Mouse (Mus musculus) CH12.LX (cell line): ENCODE data around the gene Gm1140. TPM values are rescaled to one million over a fixed set of nuclear protein-coding genes. Genes with fewer than 3 reads are reported as not detected.
"Not testable (repeated sequence)": the region's sequence is repeated elsewhere in the genome, so short reads cannot be mapped to it uniquely, and the experiment has no call there.

ENCODE experiments used
- DNase-seq: peaks from one replicate; pipeline ENCODE4 v3.0.0-alpha.2; 2013; ENCODE audit errors: extremely low read depth
- H3K27ac ChIP-seq: 2 replicates; pipeline ENCODE4 v1.5.1; 2012; ENCODE audit warnings: low read depth, mild to moderate bottlenecking, control low read depth, moderate library complexity; ENCODE audit not compliant: insufficient read depth
- H3K27me3 ChIP-seq: replicated peaks from 2 replicates; pipeline ENCODE3; 2012; ENCODE audit warnings: inconsistent platforms
- H3K36me3 ChIP-seq, 2 experiments: replicated peaks in 1 of 2; 2 replicates each; pipeline versions ENCODE3 to v1.6.1; 2012; ENCODE audit warnings: inconsistent platforms in 1 of 2, low read length in 1 of 2, mild to moderate bottlenecking in 1 of 2, mixed read lengths in 1 of 2, moderate library complexity in 1 of 2; ENCODE audit not compliant: control insufficient read depth in 1 of 2, insufficient read depth in 1 of 2
- H3K4me1 ChIP-seq, 2 experiments: 2 replicates each; pipeline ENCODE4 v1.6.1; 2012; ENCODE audit warnings: inconsistent platforms in 1 of 2, moderate library complexity in 1 of 2; ENCODE audit not compliant: insufficient read depth in 2 of 2, control insufficient read depth in 1 of 2
- H3K4me2 ChIP-seq: 2 replicates; pipeline ENCODE4 v1.6.1; 2012; ENCODE audit warnings: low read depth, mild to moderate bottlenecking, control low read depth; ENCODE audit not compliant: poor library complexity, insufficient read depth, severe bottlenecking
- H3K4me3 ChIP-seq, 3 experiments: fragments of 150-350 bp in 1 of 3; sonication (generic) in 1 of 3; replicated peaks in 1 of 3; 2 replicates each; pipeline versions ENCODE3 to v1.5.1; 2011 to 2012; ENCODE audit warnings: low read depth in 2 of 3, low read length in 2 of 3, mild to moderate bottlenecking in 2 of 3, moderate library complexity in 2 of 3, control low read depth in 1 of 3, improper control_type of control experiment in 1 of 3, inconsistent platforms in 1 of 3, mixed read lengths in 1 of 3; ENCODE audit not compliant: poor library complexity in 1 of 3
- H3K79me2 ChIP-seq: replicated peaks from 2 replicates; pipeline ENCODE4 v1.6.1; 2012; ENCODE audit warnings: mild to moderate bottlenecking, moderate library complexity; ENCODE audit not compliant: control insufficient read depth, poor library complexity, insufficient read depth, severe bottlenecking; ENCODE audit errors: extremely low read depth
- H3K9ac ChIP-seq: 2 replicates; pipeline ENCODE4 v1.6.1; 2012; ENCODE audit warnings: low read depth, mild to moderate bottlenecking, control low read depth, moderate library complexity; ENCODE audit not compliant: insufficient read depth
- H3K9me3 ChIP-seq: replicated peaks from 2 replicates; pipeline ENCODE3; 2012; ENCODE audit warnings: low read length, inconsistent platforms, mixed read lengths
- dilution Hi-C: fragments of 300-500 bp; cut with MboI; formaldehyde crosslinking; loops from 2 replicates; pipeline ENCODE4 v1.14.3; 2020; ENCODE audit warnings: low sequenced_read_pairs; ENCODE audit not compliant: extremely low pct_unique_long_range_greater_than_20kb, extremely low pct_ligation_motif_present
- in situ Hi-C: fragments of 300-500 bp; cut with MboI; formaldehyde crosslinking; loops from 3 replicates; pipeline ENCODE4 v1.14.3; 2019; ENCODE audit warnings: low sequenced_read_pairs, low pct_ligation_motif_present, low pct_unique_long_range_greater_than_20kb, mixed read lengths
- polyA plus RNA-seq: library from polyadenylated mRNA; unstranded; fragments of >175 nt; gene quantifications from 2 replicates; pipeline ENCODE4 v1.2.1, GENCODE M21; 2012; ENCODE audit warnings: low read depth; ENCODE audit not compliant: insufficient read length
- total RNA-seq, 2 experiments: library from RNA; depleted of rRNA; stranded (reverse); fragments of 300-350 nt in 1 of 2; fragments of >200 nt in 1 of 2; gene quantifications; 2 replicates each; pipeline ENCODE4 v1.2.3; 2012 to 2014

The Gm1140 gene
- total RNA-seq (2012; rRNA removed) (not detected in 2 replicates), total RNA-seq (2014; rRNA removed) (not detected in 2 replicates), polyA plus RNA-seq (not detected in 2 replicates)

- H3K9ac ChIP-seq, DNase-seq, H3K27me3 ChIP-seq, H3K9me3 ChIP-seq, H3K27ac ChIP-seq, H3K36me3 ChIP-seq, H3K4me2 ChIP-seq, H3K79me2 ChIP-seq, dilution Hi-C loops, H3K4me3 ChIP-seq, in situ Hi-C loops, H3K4me1 ChIP-seq: not testable (repeated sequence)
Observed at GRCm38 (mm10) chrX:67693462-67693861, at the start of gene Gm1140. Gene Gm1140, minus strand, starts transcription at chrX:67693562.

- H3K36me3 ChIP-seq, H3K4me3 ChIP-seq, H3K9ac ChIP-seq, DNase-seq, H3K4me1 ChIP-seq, in situ Hi-C loops, H3K4me2 ChIP-seq, H3K79me2 ChIP-seq, dilution Hi-C loops, H3K27me3 ChIP-seq, H3K9me3 ChIP-seq, H3K27ac ChIP-seq: not testable (repeated sequence)
Observed at GRCm38 (mm10) chrX:67695398-67695797, 2.0 kb upstream of the Gm1140 start, which contains the start of gene Gm14692. Gene Gm14692, plus strand, starts transcription at chrX:67695698.

Other genes starting within 250 kb of the Gm1140 start
- not detected in 2 replicates for gene Gm14692, start 2.1 kb upstream of the Gm1140 start, total RNA-seq (2012; rRNA removed)
- not detected in 2 replicates for gene Gm14692, start 2.1 kb upstream of the Gm1140 start, total RNA-seq (2014; rRNA removed)
- not detected in 2 replicates for gene Gm14692, start 2.1 kb upstream of the Gm1140 start, polyA plus RNA-seq
- gene 4933436I01Rik, start 227.9 kb upstream of the Gm1140 start, total RNA-seq (2012; rRNA removed), result not detected in 2 replicates
- not detected in 2 replicates for gene 4933436I01Rik, start 227.9 kb upstream of the Gm1140 start, total RNA-seq (2014; rRNA removed)
- gene 4933436I01Rik, start 227.9 kb upstream of the Gm1140 start, polyA plus RNA-seq, result not detected in 2 replicates